Mouse (Mus musculus): ENCODE measurements around the gene Gas2l2. TPM values are rescaled to one million over a fixed set of nuclear protein-coding genes. Genes with fewer than 3 reads are reported as not detected.

Gas2l2 gene
- polyA plus RNA-seq, 1 experiment from 2014 or later: not detected

GRCm38 (mm10) chr11:83410510-83410909 is 18.7 kb downstream of the Gas2l2 start:
- Histone ChIP-seq H3K27ac (ENCODE audit: low read length) (no peak overlapping the region), H3K4me2 (ENCODE audit: low read depth, low read length) (no peak overlapping the region), H3K4me3 (ENCODE audit: low read depth, low read length) (no peak overlapping the region), H3K4me1 (ENCODE audit: control insufficient read depth, low read depth, low read length) (no peaks in the 10 kb centered on the region), H3K27me3 (ENCODE audit: control insufficient read depth, insufficient read depth, low read depth, low read length) (peaks cover 40% of the 10 kb centered on the region), H3K36me3 (ENCODE audit: control insufficient read depth, insufficient read depth) (no peaks in the 10 kb centered on the region), H3K9me3 (replicated peaks; ENCODE audit: control insufficient read depth, low read length) (no peaks in the 10 kb centered on the region), H3K9ac (ENCODE audit: low read depth, low read length) (no peak overlapping the region)
- 52% methylated on average over 6 of the region's 6 CpGs for WGBS (ENCODE audit: insufficient replicate concordance)
- ATAC-seq (ENCODE audit: low read depth): no peak

GRCm38 (mm10) chr11:83409792-83410291 is 19.4 kb downstream of the Gas2l2 start:
- ATAC-seq (ENCODE audit: low read depth): no peak
- H3K27ac ChIP-seq (ENCODE audit: low read length): no peak overlapping the region
- 2% methylated on average over 35 of the region's 40 CpGs for WGBS (ENCODE audit: insufficient replicate concordance)
- no peaks in the 10 kb centered on the region for H3K36me3 ChIP-seq (ENCODE audit: control insufficient read depth, insufficient read depth)
- H3K4me2 ChIP-seq (ENCODE audit: low read depth, low read length): peak overlapping the region; percentile 64
- H3K9me3 ChIP-seq (replicated peaks; ENCODE audit: control insufficient read depth, low read length): no peaks in the 10 kb centered on the region
- peaks cover 40% of the 10 kb centered on the region for H3K27me3 ChIP-seq (ENCODE audit: control insufficient read depth, insufficient read depth, low read depth, low read length)
- peak overlapping the region; percentile 26; the same call in 1 of the 2 replicates for H3K9ac ChIP-seq (ENCODE audit: low read depth, low read length)
- H3K4me1 ChIP-seq (ENCODE audit: control insufficient read depth, low read depth, low read length): no peaks in the 10 kb centered on the region
- H3K4me3 ChIP-seq (ENCODE audit: low read depth, low read length): peak overlapping the region; percentile 57

- H3K36me3 ChIP-seq (ENCODE audit: control insufficient read depth, insufficient read depth): no peaks in the 10 kb centered on the region
- H3K27ac ChIP-seq (ENCODE audit: low read length): no peak within 1 kb of the TSS
- H3K27me3 ChIP-seq (ENCODE audit: control insufficient read depth, insufficient read depth, low read depth, low read length): peaks cover 40% of the 10 kb centered on the region
- 2% methylated on average over 26 of the region's 44 CpGs for WGBS (ENCODE audit: insufficient replicate concordance)
- H3K9me3 ChIP-seq (replicated peaks; ENCODE audit: control insufficient read depth, low read length): no peaks in the 10 kb centered on the region
- no peaks in the 10 kb centered on the region for H3K4me1 ChIP-seq (ENCODE audit: control insufficient read depth, low read depth, low read length)
- ATAC-seq (ENCODE audit: low read depth): 0 out of 2 replicates have a peak, but pooled peaks have one; percentile 43
- H3K4me2 ChIP-seq (ENCODE audit: low read depth, low read length): peak within 1 kb of the TSS; percentile 64
- peak within 1 kb of the TSS; percentile 26; the same call in 1 of the 2 replicates for H3K9ac ChIP-seq (ENCODE audit: low read depth, low read length)
- peak within 1 kb of the TSS; percentile 57 for H3K4me3 ChIP-seq (ENCODE audit: low read depth, low read length)
Observed at GRCm38 (mm10) chr11:83409087-83409754, 20.0 kb downstream of the Gas2l2 start, which contains the start of gene Rasl10b. Rasl10b (plus strand) TSS chr11:83409137.

GRCm38 (mm10) chr11:83408242-83408641 is 21.0 kb downstream of the Gas2l2 start:
- 20% methylated on average over 8 of the region's 8 CpGs for WGBS (ENCODE audit: insufficient replicate concordance)
- H3K4me2 ChIP-seq (ENCODE audit: low read depth, low read length): no peak overlapping the region
- no peak overlapping the region for H3K9ac ChIP-seq (ENCODE audit: low read depth, low read length)
- peaks cover 40% of the 10 kb centered on the region for H3K27me3 ChIP-seq (ENCODE audit: control insufficient read depth, insufficient read depth, low read depth, low read length)
- no peaks in the 10 kb centered on the region for H3K9me3 ChIP-seq (replicated peaks; ENCODE audit: control insufficient read depth, low read length)
- H3K36me3 ChIP-seq (ENCODE audit: control insufficient read depth, insufficient read depth): no peaks in the 10 kb centered on the region
- H3K4me3 ChIP-seq (ENCODE audit: low read depth, low read length): no peak overlapping the region
- ATAC-seq (ENCODE audit: low read depth): no peak
- no peak overlapping the region for H3K27ac ChIP-seq (ENCODE audit: low read length)
- H3K4me1 ChIP-seq (ENCODE audit: control insufficient read depth, low read depth, low read length): no peaks in the 10 kb centered on the region

GRCm38 (mm10) chr11:83406391-83406790 is 22.9 kb downstream of the Gas2l2 start:
- Histone ChIP-seq H3K27ac (ENCODE audit: low read length) (no peak overlapping the region), H3K4me1 (ENCODE audit: control insufficient read depth, low read depth, low read length) (no peaks in the 10 kb centered on the region), H3K9me3 (replicated peaks; ENCODE audit: control insufficient read depth, low read length) (no peaks in the 10 kb centered on the region), H3K27me3 (ENCODE audit: control insufficient read depth, insufficient read depth, low read depth, low read length) (peaks cover 37% of the 10 kb centered on the region), H3K9ac (ENCODE audit: low read depth, low read length) (no peak overlapping the region), H3K4me3 (ENCODE audit: low read depth, low read length) (no peak overlapping the region), H3K4me2 (ENCODE audit: low read depth, low read length) (no peak overlapping the region), H3K36me3 (ENCODE audit: control insufficient read depth, insufficient read depth) (peaks cover 4% of the 10 kb centered on the region)
- no peak for ATAC-seq (ENCODE audit: low read depth)
- 53% methylated on average over 3 of the region's 3 CpGs for WGBS (ENCODE audit: insufficient replicate concordance)

GRCm38 (mm10) chr11:83403787-83404186 is 25.5 kb downstream of the Gas2l2 start:
- Histone ChIP-seq H3K9ac (ENCODE audit: low read depth, low read length) (no peak overlapping the region), H3K9me3 (replicated peaks; ENCODE audit: control insufficient read depth, low read length) (no peaks in the 10 kb centered on the region), H3K27me3 (ENCODE audit: control insufficient read depth, insufficient read depth, low read depth, low read length) (peaks cover 12% of the 10 kb centered on the region), H3K36me3 (ENCODE audit: control insufficient read depth, insufficient read depth) (peaks cover 6% of the 10 kb centered on the region), H3K4me1 (ENCODE audit: control insufficient read depth, low read depth, low read length) (no peaks in the 10 kb centered on the region), H3K4me3 (ENCODE audit: low read depth, low read length) (no peak overlapping the region), H3K4me2 (ENCODE audit: low read depth, low read length) (no peak overlapping the region), H3K27ac (ENCODE audit: low read length) (no peak overlapping the region)
- 74% methylated on average over 7 of the region's 7 CpGs for WGBS (ENCODE audit: insufficient replicate concordance)
- ATAC-seq (ENCODE audit: low read depth): no peak

GRCm38 (mm10) chr11:83398724-83399123 is 30.5 kb downstream of the Gas2l2 start:
- no peak overlapping the region for H3K27ac ChIP-seq (ENCODE audit: low read length)
- H3K4me1 ChIP-seq (ENCODE audit: control insufficient read depth, low read depth, low read length): no peaks in the 10 kb centered on the region
- no peak for ATAC-seq (ENCODE audit: low read depth)
- WGBS (ENCODE audit: insufficient replicate concordance): 56% methylated on average over 5 of the region's 5 CpGs
- no peak overlapping the region for H3K4me2 ChIP-seq (ENCODE audit: low read depth, low read length)
- no peak overlapping the region for H3K9ac ChIP-seq (ENCODE audit: low read depth, low read length)
- H3K4me3 ChIP-seq (ENCODE audit: low read depth, low read length): no peak overlapping the region
- H3K27me3 ChIP-seq (ENCODE audit: control insufficient read depth, insufficient read depth, low read depth, low read length): no peaks in the 10 kb centered on the region
- H3K36me3 ChIP-seq (ENCODE audit: control insufficient read depth, insufficient read depth): peaks cover 6% of the 10 kb centered on the region
- no peaks in the 10 kb centered on the region for H3K9me3 ChIP-seq (replicated peaks; ENCODE audit: control insufficient read depth, low read length)

GRCm38 (mm10) chr11:83397626-83398025 is 31.6 kb downstream of the Gas2l2 start:
- no peak for ATAC-seq (ENCODE audit: low read depth)
- Histone ChIP-seq H3K4me1 (ENCODE audit: control insufficient read depth, low read depth, low read length) (no peaks in the 10 kb centered on the region), H3K27me3 (ENCODE audit: control insufficient read depth, insufficient read depth, low read depth, low read length) (no peaks in the 10 kb centered on the region), H3K9ac (ENCODE audit: low read depth, low read length) (no peak overlapping the region), H3K4me3 (ENCODE audit: low read depth, low read length) (no peak overlapping the region), H3K27ac (ENCODE audit: low read length) (no peak overlapping the region), H3K9me3 (replicated peaks; ENCODE audit: control insufficient read depth, low read length) (no peaks in the 10 kb centered on the region), H3K36me3 (ENCODE audit: control insufficient read depth, insufficient read depth) (peaks cover 8% of the 10 kb centered on the region; the same call in 1 of the 2 replicates), H3K4me2 (ENCODE audit: low read depth, low read length) (no peak overlapping the region)
- whole genome bisulfite sequencing (ENCODE audit: insufficient replicate concordance): 79% methylated on average over 7 of the region's 7 CpGs

GRCm38 (mm10) chr11:83394802-83395439 is 34.3 kb downstream of the Gas2l2 start:
- H3K4me1 ChIP-seq (ENCODE audit: control insufficient read depth, low read depth, low read length): no peaks in the 10 kb centered on the region
- 66% methylated on average over 6 of the region's 6 CpGs for WGBS (ENCODE audit: insufficient replicate concordance)
- no peak overlapping the region for H3K4me2 ChIP-seq (ENCODE audit: low read depth, low read length)
- no peaks in the 10 kb centered on the region for H3K9me3 ChIP-seq (replicated peaks; ENCODE audit: control insufficient read depth, low read length)
- no peak overlapping the region for H3K27ac ChIP-seq (ENCODE audit: low read length)
- no peak overlapping the region for H3K4me3 ChIP-seq (ENCODE audit: low read depth, low read length)
- H3K36me3 ChIP-seq (ENCODE audit: control insufficient read depth, insufficient read depth): peaks cover 7% of the 10 kb centered on the region
- no peak overlapping the region for H3K9ac ChIP-seq (ENCODE audit: low read depth, low read length)
- no peak for ATAC-seq (ENCODE audit: low read depth)
- H3K27me3 ChIP-seq (ENCODE audit: control insufficient read depth, insufficient read depth, low read depth, low read length): no peaks in the 10 kb centered on the region
